Mouse (Mus musculus): ENCODE data around the gene Hivep3. TPM values are rescaled to one million over a fixed set of nuclear protein-coding genes. Genes with fewer than 3 reads are reported as not detected.
A peak's percentile ranks its signal among the peaks of the same experiment; 100 is the strongest.

Hivep3 gene
- polyA plus RNA-seq, 1 experiment from 2014 or later, result 24.0 TPM

DNA sequence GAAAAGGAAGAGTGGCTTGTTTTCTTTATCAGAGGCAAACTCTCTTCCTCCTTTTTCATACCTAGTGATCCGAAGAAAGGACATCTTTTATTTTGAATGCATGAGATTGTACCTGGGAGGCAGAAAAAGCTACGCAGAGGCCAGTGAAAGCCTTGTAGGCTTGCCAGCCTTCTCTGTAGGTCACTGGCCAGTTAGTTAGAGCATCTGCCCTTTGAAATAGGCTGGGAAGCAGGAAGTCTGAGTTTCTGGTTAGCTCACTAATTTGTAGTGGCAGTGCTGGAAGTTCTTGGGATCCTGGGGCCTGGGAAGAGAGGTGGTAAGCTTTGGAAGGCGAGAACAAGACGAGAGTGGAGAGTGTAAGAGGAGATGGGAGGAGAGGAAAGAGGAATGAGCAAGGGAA is 95.4 kb downstream of the Hivep3 start:
- Histone ChIP-seq H3K4me1 (no peaks in the 10 kb centered on the region), H3K36me3 (no peaks in the 10 kb centered on the region), H3K4me2 (no peak overlapping the region), H3K9ac (no peak overlapping the region), H3K4me3 (no peak overlapping the region), H3K27me3 (no peaks in the 10 kb centered on the region), H3K27ac (no peak overlapping the region), H3K9me3 (no peaks in the 10 kb centered on the region)
- 62% methylated on average over 4 of the region's 4 CpGs for WGBS
- no peak for ATAC-seq (ENCODE audit: borderline replicate concordance, extremely low read depth, low FRiP score, low TSS enrichment)

- no peak for ATAC-seq (ENCODE audit: borderline replicate concordance, extremely low read depth, low FRiP score, low TSS enrichment)
- Histone ChIP-seq H3K9me3 (no peaks in the 10 kb centered on the region), H3K9ac (no peak overlapping the region), H3K36me3 (no peaks in the 10 kb centered on the region), H3K27me3 (no peaks in the 10 kb centered on the region), H3K4me3 (no peak overlapping the region), H3K27ac (no peak overlapping the region), H3K4me1 (peaks cover 13% of the 10 kb centered on the region; the same call in 1 of the 2 replicates), H3K4me2 (no peak overlapping the region)
- 68% methylated on average over 9 of the region's 9 CpGs for WGBS
Measured at GRCm38 (mm10) chr4:119833333-119833732, 99.7 kb downstream of the Hivep3 start.

- Histone ChIP-seq H3K9ac (no peak overlapping the region), H3K4me2 (no peak overlapping the region), H3K36me3 (no peaks in the 10 kb centered on the region), H3K4me3 (no peak overlapping the region), H3K27ac (no peak overlapping the region), H3K9me3 (no peaks in the 10 kb centered on the region), H3K4me1 (peaks cover 13% of the 10 kb centered on the region; the same call in 1 of the 2 replicates), H3K27me3 (no peaks in the 10 kb centered on the region)
- 55% methylated on average over 5 of the region's 5 CpGs for WGBS
- no peak for ATAC-seq (ENCODE audit: borderline replicate concordance, extremely low read depth, low FRiP score, low TSS enrichment)
Measured at GRCm38 (mm10) chr4:119833884-119834283, 100.3 kb downstream of the Hivep3 start.

- Histone ChIP-seq H3K27me3 (no peaks in the 10 kb centered on the region), H3K9me3 (no peaks in the 10 kb centered on the region), H3K4me2 (no peak overlapping the region), H3K27ac (no peak overlapping the region; the same call in 1 of the 2 replicates), H3K36me3 (no peaks in the 10 kb centered on the region), H3K9ac (no peak overlapping the region), H3K4me1 (peaks cover 13% of the 10 kb centered on the region; the same call in 1 of the 2 replicates), H3K4me3 (no peak overlapping the region)
- 64% methylated on average over 3 of the region's 3 CpGs for WGBS
- no peak for ATAC-seq (ENCODE audit: borderline replicate concordance, extremely low read depth, low FRiP score, low TSS enrichment)
Measured at GRCm38 (mm10) chr4:119836181-119836580, 102.6 kb downstream of the Hivep3 start.

- no peak overlapping the region for H3K4me3 ChIP-seq
- H3K27ac ChIP-seq, result no peak overlapping the region
Measured at GRCm38 (mm10) chr4:119837505-119838065, 104.0 kb downstream of the Hivep3 start.

GRCm38 (mm10) chr4:119838308-119838707 is 104.7 kb downstream of the Hivep3 start:
- Histone ChIP-seq H3K9me3 (no peaks in the 10 kb centered on the region), H3K27ac (no peak overlapping the region), H3K4me3 (no peak overlapping the region), H3K4me2 (no peak overlapping the region), H3K27me3 (no peaks in the 10 kb centered on the region), H3K9ac (no peak overlapping the region), H3K36me3 (no peaks in the 10 kb centered on the region), H3K4me1 (peaks cover 19% of the 10 kb centered on the region)
- 70% methylated on average over 2 of the region's 2 CpGs for WGBS
- ATAC-seq (ENCODE audit: borderline replicate concordance, extremely low read depth, low FRiP score, low TSS enrichment), result no peak

More at GRCm38 (mm10) chr4:119837505-119838065, 104.0 kb downstream of the Hivep3 start:
- Histone ChIP-seq H3K4me2 (no peak overlapping the region), H3K27me3 (no peaks in the 10 kb centered on the region), H3K9me3 (no peaks in the 10 kb centered on the region), H3K4me1 (peaks cover 13% of the 10 kb centered on the region; the same call in 1 of the 2 replicates), H3K9ac (no peak overlapping the region), H3K36me3 (no peaks in the 10 kb centered on the region)
- 90% methylated on average over 1 of the region's 1 CpGs for WGBS
- ATAC-seq (ENCODE audit: borderline replicate concordance, extremely low read depth, low FRiP score, low TSS enrichment), result no peak

GRCm38 (mm10) chr4:119843294-119843693 is 109.7 kb downstream of the Hivep3 start:
- H3K9me3 ChIP-seq, result no peaks in the 10 kb centered on the region
- H3K4me1 ChIP-seq, result peaks cover 29% of the 10 kb centered on the region
- no peak overlapping the region for H3K9ac ChIP-seq
- peak overlapping the region; percentile 86 for H3K27ac ChIP-seq
- H3K27me3 ChIP-seq, result no peaks in the 10 kb centered on the region
- no peak for ATAC-seq (ENCODE audit: borderline replicate concordance, extremely low read depth, low FRiP score, low TSS enrichment)
- no peaks in the 10 kb centered on the region for H3K36me3 ChIP-seq
- no peak overlapping the region for H3K4me2 ChIP-seq
- no peak overlapping the region for H3K4me3 ChIP-seq
- WGBS, result 24% methylated on average over 3 of the region's 3 CpGs

DNA sequence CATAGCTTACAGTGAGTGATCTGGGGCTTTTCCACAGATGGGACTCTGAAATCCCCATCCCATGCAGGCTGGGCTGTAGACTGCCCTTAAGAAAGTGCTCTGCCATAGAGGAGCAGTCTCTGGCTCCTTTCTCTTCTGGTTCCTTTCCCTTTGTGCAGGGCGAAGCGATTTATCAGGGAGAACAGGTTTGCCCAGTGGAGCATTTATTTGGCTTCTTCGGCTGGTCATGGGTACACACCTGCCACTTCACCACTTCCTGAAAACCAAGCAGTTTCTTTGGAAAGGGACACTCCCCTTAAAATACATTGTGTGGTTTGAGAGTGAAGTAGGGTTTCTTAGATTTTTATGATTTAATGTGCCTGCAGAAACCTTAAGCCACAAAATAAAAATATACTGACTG is 110.7 kb downstream of the Hivep3 start:
- 54% methylated on average over 3 of the region's 3 CpGs for whole genome bisulfite sequencing
- H3K27me3 ChIP-seq, result no peaks in the 10 kb centered on the region
- H3K9ac ChIP-seq, result no peak overlapping the region
- H3K36me3 ChIP-seq, result no peaks in the 10 kb centered on the region
- peaks cover 30% of the 10 kb centered on the region for H3K4me1 ChIP-seq
- H3K27ac ChIP-seq, result peak overlapping the region; percentile 86
- ATAC-seq (ENCODE audit: borderline replicate concordance, extremely low read depth, low FRiP score, low TSS enrichment), result peak; percentile 76; the same call in 1 of the 2 replicates
- no peak overlapping the region for H3K4me3 ChIP-seq
- no peak overlapping the region for H3K4me2 ChIP-seq
- H3K9me3 ChIP-seq, result no peaks in the 10 kb centered on the region

- no peak for ATAC-seq (ENCODE audit: borderline replicate concordance, extremely low read depth, low FRiP score, low TSS enrichment)
- peaks cover 31% of the 10 kb centered on the region for H3K4me1 ChIP-seq
- WGBS, result 67% methylated on average over 3 of the region's 3 CpGs
Measured at GRCm38 (mm10) chr4:119845596-119846161, 112.1 kb downstream of the Hivep3 start.

GRCm38 (mm10) chr4:119852483-119852882 is 118.9 kb downstream of the Hivep3 start:
- Histone ChIP-seq H3K27ac (0 out of 2 replicates have a peak overlapping the region, but pooled peaks have one; percentile 15), H3K4me3 (no peak overlapping the region), H3K4me1 (peaks cover 26% of the 10 kb centered on the region), H3K4me2 (no peak overlapping the region), H3K9ac (no peak overlapping the region), H3K9me3 (no peaks in the 10 kb centered on the region), H3K27me3 (no peaks in the 10 kb centered on the region), H3K36me3 (no peaks in the 10 kb centered on the region)
- WGBS, result 54% methylated on average over 8 of the region's 8 CpGs
- peak; percentile 56; the same call in 1 of the 2 replicates for ATAC-seq (ENCODE audit: borderline replicate concordance, extremely low read depth, low FRiP score, low TSS enrichment)

More at GRCm38 (mm10) chr4:119845596-119846161, 112.1 kb downstream of the Hivep3 start:
- H3K27me3 ChIP-seq, result no peaks in the 10 kb centered on the region
- no peaks in the 10 kb centered on the region for H3K9me3 ChIP-seq
- no peak overlapping the region for H3K9ac ChIP-seq
- no peak overlapping the region for H3K27ac ChIP-seq
- H3K36me3 ChIP-seq, result no peaks in the 10 kb centered on the region
- no peak overlapping the region for H3K4me3 ChIP-seq
- no peak overlapping the region for H3K4me2 ChIP-seq

DNA sequence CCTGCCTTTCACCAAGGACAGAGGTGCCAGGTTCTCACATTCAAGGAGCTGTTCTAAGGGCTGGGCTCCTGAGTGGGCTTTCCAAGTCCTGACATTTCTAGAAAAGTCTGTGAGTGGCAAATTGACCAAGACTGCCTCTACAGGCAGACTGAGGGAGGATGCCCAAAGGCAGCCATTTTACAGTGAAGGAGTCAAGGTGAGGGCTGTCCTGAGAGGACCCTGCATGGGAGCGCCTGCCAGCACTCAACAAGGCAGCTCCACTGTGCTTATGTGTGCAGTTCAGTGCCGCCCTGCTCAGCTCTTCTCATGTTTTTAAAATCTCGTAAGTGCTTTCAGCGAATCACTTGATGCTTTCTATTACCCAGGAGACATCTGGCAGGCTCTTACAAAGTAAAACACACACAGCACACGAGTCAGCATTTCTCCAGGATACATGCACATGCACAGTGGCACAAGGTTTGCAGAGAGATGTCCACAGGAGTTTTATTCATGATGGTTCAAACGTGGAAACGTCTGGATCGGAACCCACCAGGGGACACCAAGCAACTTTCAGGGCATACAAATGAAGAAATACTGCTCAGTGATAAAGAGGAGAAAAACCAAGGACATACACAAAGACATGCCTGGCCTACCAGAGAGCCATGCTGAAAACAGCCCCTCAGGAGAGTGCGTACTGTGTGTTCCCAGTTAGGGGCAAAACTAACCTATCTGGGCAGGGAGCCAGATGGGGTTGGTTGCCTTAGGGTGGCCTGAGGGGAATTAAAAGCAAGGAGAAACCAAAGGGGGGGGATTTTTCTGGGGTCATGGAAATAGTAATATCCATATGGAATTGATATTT is 120.9 kb downstream of the Hivep3 start:
- Histone ChIP-seq H3K36me3 (no peaks in the 10 kb centered on the region), H3K27ac (no peak overlapping the region), H3K27me3 (no peaks in the 10 kb centered on the region), H3K4me2 (no peak overlapping the region), H3K9ac (no peak overlapping the region), H3K9me3 (no peaks in the 10 kb centered on the region), H3K4me1 (peaks cover 20% of the 10 kb centered on the region), H3K4me3 (no peak overlapping the region)
- 0 out of 2 replicates have a peak, but pooled peaks have one; percentile 46 for ATAC-seq (ENCODE audit: borderline replicate concordance, extremely low read depth, low FRiP score, low TSS enrichment)
- 69% methylated on average over 9 of the region's 9 CpGs for WGBS

DNA sequence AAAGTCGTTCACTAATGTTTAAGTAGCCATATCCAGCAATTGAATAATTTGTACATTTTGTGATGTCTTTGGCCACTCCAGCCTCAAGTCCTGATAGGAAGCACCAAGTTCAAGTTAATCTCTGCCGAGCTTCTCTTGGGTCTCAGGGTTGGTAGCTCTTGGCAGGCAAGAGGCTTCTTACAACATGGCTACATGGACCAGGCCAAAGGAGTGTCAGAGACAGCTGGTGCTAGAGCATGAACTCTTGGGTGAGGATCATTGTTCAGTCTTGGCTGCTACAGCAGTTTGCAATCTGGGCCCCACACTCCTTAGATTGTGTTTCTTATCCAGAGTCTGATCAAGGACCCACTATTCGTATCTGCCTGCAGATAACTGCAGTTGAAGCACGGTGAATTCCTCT is 125.9 kb downstream of the Hivep3 start:
- Histone ChIP-seq H3K4me2 (no peak overlapping the region), H3K27me3 (no peaks in the 10 kb centered on the region), H3K9me3 (no peaks in the 10 kb centered on the region), H3K9ac (no peak overlapping the region), H3K36me3 (no peaks in the 10 kb centered on the region), H3K27ac (no peak overlapping the region), H3K4me1 (peaks cover 27% of the 10 kb centered on the region), H3K4me3 (no peak overlapping the region)
- ATAC-seq (ENCODE audit: borderline replicate concordance, extremely low read depth, low FRiP score, low TSS enrichment), result 0 out of 2 replicates have a peak, but pooled peaks have one; percentile 41
- 32% methylated on average over 4 of the region's 4 CpGs for WGBS

Measured in lung, embryonic 15.5 days (tissue).